Mouse (Mus musculus) bone marrow macrophage, adult 2 months (primary cell): ENCODE measurements around the gene Uvrag. TPM values are rescaled to one million over a fixed set of nuclear protein-coding genes. Genes with fewer than 3 reads are reported as not detected.

Experiments used
- H3K27ac ChIP-seq: 2 replicates; pipeline ENCODE4 v1.5.1; 2012; ENCODE audit warnings: low read depth, low read length; ENCODE audit not compliant: insufficient read depth
- H3K4me1 ChIP-seq: 2 replicates; pipeline ENCODE4 v1.6.1; 2012; ENCODE audit warnings: low read length; ENCODE audit not compliant: control insufficient read depth, insufficient read depth
- H3K4me3 ChIP-seq: 2 replicates; pipeline ENCODE4 v1.5.1; 2012; ENCODE audit warnings: mild to moderate bottlenecking, low read length, moderate library complexity; ENCODE audit not compliant: insufficient read depth
- CTCF ChIP-seq: IDR thresholded peaks from 2 replicates; pipeline ENCODE4 v1.5.1; 2012; ENCODE audit warnings: low read depth, mild to moderate bottlenecking, low read length, moderate library complexity
- POLR2A ChIP-seq: IDR thresholded peaks from 2 replicates; pipeline ENCODE4 v1.6.1; 2012; ENCODE audit warnings: mild to moderate bottlenecking, low read depth, low read length, borderline replicate concordance
- polyA plus RNA-seq: library from polyadenylated mRNA; stranded (reverse); fragments of >200 nt; gene quantifications from 2 replicates; pipeline ENCODE4 v1.2.4, GENCODE M21; 2012; ENCODE audit not compliant: missing spikeins, insufficient read depth, insufficient read length

The Uvrag gene
- polyA plus RNA-seq, 1 experiment, result 61.3 TPM

GRCm38 (mm10) chr7:99017224-99017844 is 123.6 kb downstream of the Uvrag start:
- TF ChIP-seq POLR2A, result no peak
- no peak for TF ChIP-seq CTCF
- H3K27ac ChIP-seq, result no peak overlapping the region
- no peak overlapping the region for H3K4me3 ChIP-seq
- peaks cover 6% of the 10 kb centered on the region for H3K4me1 ChIP-seq

DNA sequence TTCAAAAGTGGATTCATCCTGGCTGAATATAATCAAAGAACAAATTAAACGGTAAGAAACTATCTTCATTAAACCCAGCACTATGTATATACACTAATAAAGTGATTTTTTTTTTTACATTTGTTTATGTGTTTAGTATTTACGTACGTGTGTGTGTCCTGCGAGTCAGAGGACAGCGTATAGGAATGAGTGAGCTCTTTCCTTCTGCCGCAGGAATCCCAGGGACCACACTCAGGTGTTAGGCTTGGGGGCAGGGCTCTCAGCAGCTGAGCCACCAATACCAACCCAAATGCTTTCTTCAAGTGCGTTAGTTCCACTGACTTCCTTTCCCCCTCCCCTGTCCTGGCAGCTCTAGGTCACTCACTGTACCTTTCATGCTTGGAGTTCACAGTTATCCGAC is 125.0 kb downstream of the Uvrag start:
- no peak for TF ChIP-seq POLR2A
- no peak for TF ChIP-seq CTCF
- Histone ChIP-seq H3K27ac (no peak overlapping the region), H3K4me1 (peaks cover 6% of the 10 kb centered on the region), H3K4me3 (no peak overlapping the region)

DNA sequence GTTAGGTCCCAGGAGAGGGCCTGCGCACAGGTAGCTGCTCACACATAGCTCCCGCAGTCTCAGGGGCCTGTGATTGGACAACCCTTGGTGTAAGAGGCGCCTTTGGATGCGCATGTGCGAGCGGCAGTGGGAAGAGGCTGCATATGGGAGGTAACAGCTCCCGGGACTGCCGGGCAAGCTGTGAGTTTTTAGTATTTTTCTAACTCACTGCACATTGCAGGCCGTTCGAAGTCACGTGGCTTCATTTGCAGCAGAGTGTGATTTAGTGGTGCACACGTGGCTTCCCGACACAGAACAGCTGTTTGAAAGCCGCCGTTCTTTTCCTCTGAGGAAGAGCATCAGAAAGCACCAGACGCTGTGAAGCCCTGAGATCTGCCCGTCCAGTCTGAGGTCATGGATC is 125.5 kb downstream of the Uvrag start:
- no peak overlapping the region for H3K4me3 ChIP-seq
- H3K4me1 ChIP-seq, result peaks cover 6% of the 10 kb centered on the region
- TF ChIP-seq POLR2A (no peak), CTCF (no peak)
- H3K27ac ChIP-seq, result no peak overlapping the region

- H3K27ac ChIP-seq, result no peak overlapping the region
- H3K4me3 ChIP-seq, result no peak overlapping the region
- TF ChIP-seq POLR2A, result no peak
- TF ChIP-seq CTCF, result no peak
- peaks cover 6% of the 10 kb centered on the region for H3K4me1 ChIP-seq
Observed at GRCm38 (mm10) chr7:99014620-99015019, 126.3 kb downstream of the Uvrag start.

DNA sequence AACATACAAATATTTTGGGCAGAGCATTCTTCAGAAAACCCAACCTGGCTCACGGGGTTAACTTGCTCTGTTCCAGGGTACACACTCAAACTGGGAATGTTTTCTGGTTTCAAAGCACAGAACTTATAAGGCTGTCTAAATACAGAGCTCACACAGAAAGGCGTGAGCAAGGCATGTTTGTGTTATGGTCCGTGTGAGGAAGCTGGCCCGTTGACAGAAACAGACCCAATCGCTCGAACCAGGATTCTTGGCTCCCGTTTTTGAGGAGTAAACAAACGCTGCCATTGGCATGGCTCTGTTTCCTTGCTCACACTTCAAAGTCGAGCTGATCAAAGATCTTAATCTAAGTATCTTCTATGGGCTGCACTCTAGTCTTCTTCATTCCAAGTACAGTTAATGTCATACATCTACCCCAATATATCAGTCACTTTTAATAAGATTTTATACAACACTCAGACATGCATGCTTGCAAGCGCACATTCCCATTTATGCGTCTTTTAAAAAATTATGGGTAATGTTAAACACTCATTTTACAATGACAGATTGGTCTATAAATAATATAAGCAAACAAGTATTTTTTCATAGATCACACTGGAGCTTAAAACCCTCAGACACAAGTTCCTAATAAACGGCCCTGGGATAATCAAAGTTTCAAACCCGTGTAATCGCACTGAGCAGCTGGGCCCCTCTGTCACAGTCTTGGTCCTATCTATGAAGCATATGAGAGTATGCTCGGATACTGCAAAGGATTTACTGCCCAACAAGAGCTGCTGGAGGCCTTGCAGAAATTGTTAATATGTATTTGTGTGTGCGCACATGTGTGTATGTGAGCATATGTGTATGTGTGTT is 133.2 kb downstream of the Uvrag start:
- no peak overlapping the region for H3K27ac ChIP-seq
- peaks cover 6% of the 10 kb centered on the region for H3K4me1 ChIP-seq
- no peak overlapping the region for H3K4me3 ChIP-seq
- TF ChIP-seq CTCF, result no peak
- TF ChIP-seq POLR2A, result no peak

DNA sequence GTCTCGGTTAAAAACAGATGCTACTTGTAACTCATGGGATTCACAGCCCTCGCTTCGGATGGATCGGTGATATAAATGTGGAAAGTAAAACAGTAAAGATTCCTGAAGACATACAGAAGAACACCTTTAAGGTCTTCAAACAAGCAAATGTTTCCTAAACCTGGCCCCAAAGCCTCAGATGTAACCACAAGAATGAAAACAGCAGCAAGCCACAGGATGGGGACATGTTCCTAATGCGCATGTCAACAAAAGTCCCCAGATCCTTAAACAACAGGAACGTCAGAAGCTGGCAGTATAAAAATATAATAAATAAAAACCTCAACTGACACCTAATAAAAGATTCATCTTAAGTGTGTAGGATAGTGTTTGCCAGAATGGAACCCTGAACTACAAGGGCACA is 137.7 kb downstream of the Uvrag start:
- H3K4me3 ChIP-seq, result no peak overlapping the region
- peaks cover 29% of the 10 kb centered on the region for H3K4me1 ChIP-seq
- no peak for TF ChIP-seq CTCF
- no peak for TF ChIP-seq POLR2A
- H3K27ac ChIP-seq, result no peak overlapping the region

DNA sequence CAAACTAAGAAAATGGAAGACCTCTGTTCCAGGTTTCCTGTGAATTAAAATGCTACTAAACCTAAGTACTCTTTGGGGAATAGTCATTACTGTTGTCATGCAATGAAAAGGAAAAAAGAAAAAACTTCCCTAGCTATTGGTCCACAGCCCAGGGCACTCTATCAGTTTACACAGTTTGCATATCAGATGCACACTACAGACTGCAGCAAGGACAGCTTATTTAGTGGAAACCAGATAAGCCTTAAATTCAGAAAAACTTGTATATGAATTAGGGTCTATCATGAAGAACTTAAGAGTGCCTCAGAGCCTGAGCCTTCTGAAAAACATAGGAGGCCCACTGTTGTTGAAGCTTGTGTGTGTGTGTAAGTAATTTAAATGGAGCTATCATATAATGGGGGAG is 142.2 kb downstream of the Uvrag start:
- Histone ChIP-seq H3K27ac (no peak overlapping the region), H3K4me1 (peaks cover 41% of the 10 kb centered on the region), H3K4me3 (no peak overlapping the region)
- TF ChIP-seq POLR2A (no peak), CTCF (no peak)

DNA sequence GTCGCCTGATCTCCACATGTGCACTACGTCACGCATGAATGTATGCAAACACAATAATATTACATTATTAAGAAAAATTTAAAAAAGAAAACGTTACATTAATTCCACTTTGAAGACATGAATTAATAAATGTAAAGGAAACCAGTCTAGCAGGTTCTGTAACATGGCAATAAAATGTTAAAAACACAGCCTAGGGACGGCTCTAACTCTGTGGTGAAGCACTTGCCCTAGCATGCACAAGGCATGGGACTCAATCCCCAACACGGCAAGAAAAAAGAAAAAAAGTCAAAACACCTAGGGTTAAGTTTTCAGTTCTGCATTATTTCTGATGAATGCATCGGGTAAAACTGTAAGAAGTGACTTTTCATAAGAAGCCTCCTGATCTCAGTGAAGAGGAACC is 143.2 kb downstream of the Uvrag start:
- no peak for TF ChIP-seq POLR2A
- no peak for TF ChIP-seq CTCF
- H3K27ac ChIP-seq, result no peak overlapping the region
- H3K4me3 ChIP-seq, result no peak overlapping the region
- H3K4me1 ChIP-seq, result peaks cover 42% of the 10 kb centered on the region

GRCm38 (mm10) chr7:98996791-98997190 is 144.2 kb downstream of the Uvrag start:
- Histone ChIP-seq H3K4me1 (peaks cover 42% of the 10 kb centered on the region), H3K27ac (no peak overlapping the region)

GRCm38 (mm10) chr7:98995126-98995727 is 145.7 kb downstream of the Uvrag start:
- H3K27ac ChIP-seq, result no peak overlapping the region
- peaks cover 37% of the 10 kb centered on the region for H3K4me1 ChIP-seq
- H3K4me3 ChIP-seq, result no peak overlapping the region

More at GRCm38 (mm10) chr7:98996791-98997190, 144.2 kb downstream of the Uvrag start:
- TF ChIP-seq POLR2A, result no peak
- no peak for TF ChIP-seq CTCF
- no peak overlapping the region for H3K4me3 ChIP-seq

More at GRCm38 (mm10) chr7:98995126-98995727, 145.7 kb downstream of the Uvrag start:
- TF ChIP-seq POLR2A, result no peak
- no peak for TF ChIP-seq CTCF
